Mouse (Mus musculus): ENCODE measurements around the gene Chd3. TPM values are rescaled to one million over a fixed set of nuclear protein-coding genes. Genes with fewer than 3 reads are reported as not detected.

The Chd3 gene
- total and polyA plus RNA-seq, 3 experiments = 71.0 to 92.8 (median 83.4) TPM

DNA sequence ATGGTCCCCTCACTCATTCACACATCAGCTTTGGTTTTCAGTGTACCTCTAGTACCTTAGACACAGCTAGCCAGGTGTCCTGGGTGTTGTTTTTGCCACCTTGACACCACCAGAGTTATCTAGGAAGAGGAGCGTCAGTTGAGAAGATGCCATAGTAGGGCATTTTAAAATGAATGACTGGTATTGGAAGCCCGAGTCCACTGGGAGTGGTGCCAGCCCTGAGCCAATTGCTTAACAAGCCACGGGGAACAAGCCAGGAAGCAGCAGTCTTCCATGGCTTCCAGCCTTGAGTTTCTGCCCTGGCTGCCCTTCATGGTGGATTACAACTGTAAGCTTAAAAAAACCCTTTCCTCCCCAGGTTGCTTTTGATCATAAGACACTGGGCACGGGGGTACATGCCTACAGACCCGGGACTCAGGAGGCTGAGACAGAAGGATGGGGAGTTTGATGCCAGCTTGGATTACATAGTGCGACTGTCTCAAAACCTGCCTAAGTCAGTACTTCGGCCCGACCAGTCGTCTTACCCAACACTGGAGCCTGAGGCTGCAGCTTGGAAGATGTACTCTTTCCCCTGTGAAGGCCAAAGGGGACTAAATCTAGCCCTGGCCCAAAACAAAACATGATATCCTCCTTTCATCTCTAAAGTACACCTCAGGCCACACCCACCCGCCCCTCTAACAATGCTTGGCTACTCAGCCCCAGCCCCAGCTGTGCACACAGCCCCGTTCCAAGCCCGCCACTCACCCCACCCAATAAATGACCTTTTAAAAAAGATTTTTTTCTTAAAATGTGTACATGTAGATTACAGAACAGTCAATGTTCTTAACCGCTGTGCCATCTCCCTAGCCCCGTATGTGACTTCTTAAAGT is 20.6 kb upstream of the Chd3 start:
- DNase-seq = peak; percentile 90

DNA sequence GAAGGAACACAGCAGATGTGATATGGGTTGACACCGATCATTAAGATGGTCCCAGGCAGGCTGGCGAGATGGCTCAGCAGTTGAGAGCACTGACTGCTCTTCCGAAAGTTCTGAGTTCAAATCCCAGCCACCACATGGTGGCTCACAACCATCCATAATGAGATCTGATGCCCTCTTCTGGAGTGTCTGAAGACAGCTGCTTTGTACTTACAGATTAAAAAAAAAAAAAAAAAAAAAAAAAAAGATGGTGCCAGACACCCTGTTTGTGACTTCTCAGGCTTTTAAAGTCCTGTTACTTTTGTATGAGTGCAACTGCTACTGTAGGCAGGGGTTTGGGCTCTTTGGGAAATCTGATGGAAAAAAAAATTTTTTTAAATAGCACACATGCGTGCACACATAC is 19.5 kb upstream of the Chd3 start:
- DNase-seq = no peak

DNA sequence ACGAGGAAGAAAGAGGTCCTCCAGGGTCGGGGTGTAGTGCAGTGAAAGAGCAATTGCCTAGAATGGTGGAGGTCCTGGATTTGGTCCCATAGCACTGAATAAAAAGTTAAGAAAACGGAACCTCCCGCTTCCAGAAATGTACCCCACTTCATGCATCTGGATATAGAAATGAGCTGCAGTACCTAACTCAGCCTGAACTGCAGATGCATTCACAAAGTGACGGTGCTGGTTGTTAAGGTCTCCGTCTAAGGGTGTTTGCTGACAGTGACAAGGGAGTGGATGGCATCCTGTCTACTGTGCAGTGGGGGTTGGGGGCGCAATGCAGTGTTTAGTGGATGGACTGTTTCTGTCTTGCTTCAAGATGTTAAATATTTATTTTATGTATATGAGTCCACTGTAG is 17.6 kb upstream of the Chd3 start:
- DNase-seq = no peak

DNA sequence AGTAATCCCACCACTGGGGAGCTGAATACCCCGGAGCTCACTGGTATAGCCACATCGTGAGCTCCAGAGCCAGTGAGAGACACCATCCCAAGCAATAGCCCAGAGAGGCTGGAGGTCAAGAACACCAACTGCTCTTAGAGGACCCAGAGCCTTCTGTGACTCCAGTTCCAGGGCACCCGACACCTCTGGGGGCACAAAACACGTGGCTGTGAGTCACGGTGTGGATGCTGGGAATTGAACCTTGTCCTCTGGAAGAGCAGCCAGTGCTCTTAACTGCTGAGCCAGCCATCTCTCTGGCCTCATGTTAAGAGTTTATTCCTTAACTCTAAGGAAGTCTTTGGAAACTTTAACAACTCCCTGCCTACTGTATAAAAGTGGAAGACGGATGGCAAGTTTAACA is 15.8 kb upstream of the Chd3 start:
- DNase-seq = no peak

DNA sequence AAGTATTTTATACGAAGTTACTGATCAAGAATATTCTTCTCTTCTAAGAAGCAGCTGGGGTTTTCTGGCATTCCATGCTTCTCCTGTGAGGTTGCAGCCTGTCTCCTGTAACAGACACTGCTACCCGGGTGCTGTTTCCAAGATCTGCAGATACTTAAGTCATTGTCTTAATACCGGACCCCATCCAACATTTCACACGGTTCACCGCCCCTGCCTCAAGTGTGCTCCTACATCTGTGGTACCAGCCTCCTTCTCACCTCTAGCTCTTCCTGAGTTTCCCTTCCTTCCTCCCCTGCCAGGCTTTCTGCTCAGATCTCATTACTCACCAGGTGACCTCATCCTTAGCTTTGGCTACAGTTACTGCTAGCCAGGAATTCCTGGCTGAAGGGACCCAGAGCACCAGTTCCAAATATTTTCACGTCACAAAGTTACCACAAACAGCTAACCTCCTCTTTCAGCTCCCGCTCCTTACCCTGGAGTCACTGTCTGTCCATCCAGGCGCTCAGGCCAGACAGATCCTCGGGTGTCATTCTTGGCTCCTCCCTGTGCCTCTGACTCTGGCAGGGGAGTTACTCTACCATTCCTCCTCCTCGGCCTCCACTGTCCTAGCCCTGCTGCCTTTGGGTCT is 13.4 kb upstream of the Chd3 start:
- DNase-seq = peak; percentile 51

DNA sequence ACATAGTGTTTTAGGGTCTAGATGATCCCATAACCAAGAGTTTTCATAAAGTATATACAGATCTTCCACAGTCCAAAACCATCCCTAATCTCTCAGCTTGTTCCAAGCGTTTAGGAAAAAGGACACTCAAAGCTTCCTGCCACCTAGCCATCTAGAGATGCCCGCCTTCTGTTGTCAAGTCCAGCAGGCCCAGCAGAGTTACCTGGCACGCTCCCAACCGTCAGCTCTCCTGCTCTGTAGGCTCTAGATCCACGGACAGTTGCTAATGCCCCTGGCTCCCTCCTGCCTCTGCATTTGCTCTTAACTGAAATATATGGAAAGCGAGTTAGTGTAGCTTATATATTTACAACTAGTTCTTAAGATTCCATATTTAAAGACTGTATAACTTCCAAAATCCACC is 12.2 kb upstream of the Chd3 start:
- DNase-seq = no peak

DNA sequence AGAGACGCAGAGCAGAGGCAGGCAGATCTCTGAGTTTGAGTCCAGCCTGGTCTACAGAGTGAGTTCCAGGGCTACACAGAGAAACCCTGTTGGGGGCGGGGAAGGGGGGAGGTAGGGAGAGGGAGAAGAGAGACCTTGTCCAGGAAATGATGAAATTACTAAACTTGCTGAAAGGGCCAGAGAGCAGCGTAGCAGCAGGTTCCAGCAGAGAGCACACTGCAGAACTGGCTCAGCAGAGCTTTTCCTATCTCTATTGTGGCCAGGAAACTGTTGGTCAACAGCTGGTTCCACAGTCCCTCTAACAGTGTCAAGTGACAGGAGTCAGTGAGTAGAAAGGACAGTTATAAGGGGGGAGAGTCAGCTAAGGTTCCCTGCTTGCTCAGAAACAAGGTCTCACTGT is 10.4 kb upstream of the Chd3 start:
- DNase-seq = no peak

DNA sequence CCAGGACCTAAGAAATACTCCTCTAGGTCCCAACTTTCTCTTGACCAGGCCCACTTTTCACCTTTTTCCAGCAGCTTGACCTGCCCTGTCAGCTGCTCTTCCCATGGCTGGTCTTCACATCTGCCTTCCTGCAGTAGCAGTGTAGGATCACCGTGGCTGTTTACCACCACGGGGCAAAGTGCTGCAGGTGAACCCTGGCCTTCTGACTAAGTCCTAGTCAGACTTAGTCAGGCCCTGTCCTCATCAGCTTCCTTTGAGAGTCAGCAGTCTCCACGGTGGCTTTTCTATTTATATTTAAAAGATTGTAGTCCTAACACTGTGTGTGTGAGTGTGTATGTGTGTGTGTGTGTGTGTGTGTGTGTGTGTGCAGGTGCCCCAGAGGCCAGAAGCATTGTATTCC is 8.6 kb upstream of the Chd3 start:
- DNase-seq = no peak

DNA sequence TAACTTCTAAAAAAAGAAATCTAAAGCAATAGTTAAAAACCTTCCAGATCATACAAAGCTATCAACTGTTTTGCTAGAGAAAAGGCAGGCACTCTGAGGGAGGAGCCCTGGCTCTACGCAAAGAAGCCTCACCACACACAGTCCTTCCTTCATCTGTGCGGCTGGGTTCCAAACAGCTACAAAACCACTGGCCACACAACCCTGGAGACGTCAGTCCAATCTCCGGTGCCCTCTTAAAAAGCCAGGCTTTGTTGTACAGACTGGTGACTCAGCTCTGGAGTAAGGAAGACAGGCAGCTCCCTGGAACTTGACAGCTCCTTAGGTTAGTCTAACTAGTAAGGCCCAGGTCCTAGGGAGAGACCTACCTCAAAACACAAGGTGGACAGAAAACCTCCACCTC is 6.4 kb upstream of the Chd3 start:
- no peak for DNase-seq

DNA sequence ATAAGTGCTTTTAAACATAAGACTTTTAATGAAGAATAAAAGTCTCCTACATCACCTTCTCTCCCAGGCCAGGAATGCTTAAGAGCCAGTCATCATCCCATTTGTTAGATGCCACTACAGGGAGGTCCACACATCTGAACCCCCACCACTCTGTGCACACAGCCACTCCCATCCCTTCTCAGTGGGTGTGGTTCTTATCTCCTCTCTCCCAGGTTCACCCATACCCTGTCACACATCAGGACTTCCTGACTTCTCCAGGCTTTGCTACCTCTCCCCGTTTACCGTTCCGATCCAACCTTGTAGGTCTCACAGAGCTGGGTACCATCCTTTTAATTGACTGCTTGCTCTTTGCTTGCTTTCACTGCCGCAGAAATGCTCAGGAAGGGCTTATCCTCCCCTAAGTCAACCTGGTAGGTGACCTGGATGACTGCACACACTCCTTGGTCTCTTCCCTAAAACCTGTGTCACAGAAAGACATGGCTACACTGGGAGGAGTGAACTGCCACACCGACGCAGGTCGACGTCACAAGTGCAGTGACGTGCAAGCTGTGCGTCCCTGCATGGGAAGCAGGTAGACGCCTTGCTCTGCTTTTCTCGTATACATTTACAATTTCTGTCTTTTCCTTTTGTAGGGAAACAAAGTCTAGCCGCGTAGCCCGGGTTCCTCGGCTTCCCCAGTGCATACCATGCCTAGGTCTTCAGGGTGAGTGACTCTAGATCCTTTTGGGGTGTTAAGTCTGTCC is 4.2 kb upstream of the Chd3 start:
- DNase-seq = no peak

DNA sequence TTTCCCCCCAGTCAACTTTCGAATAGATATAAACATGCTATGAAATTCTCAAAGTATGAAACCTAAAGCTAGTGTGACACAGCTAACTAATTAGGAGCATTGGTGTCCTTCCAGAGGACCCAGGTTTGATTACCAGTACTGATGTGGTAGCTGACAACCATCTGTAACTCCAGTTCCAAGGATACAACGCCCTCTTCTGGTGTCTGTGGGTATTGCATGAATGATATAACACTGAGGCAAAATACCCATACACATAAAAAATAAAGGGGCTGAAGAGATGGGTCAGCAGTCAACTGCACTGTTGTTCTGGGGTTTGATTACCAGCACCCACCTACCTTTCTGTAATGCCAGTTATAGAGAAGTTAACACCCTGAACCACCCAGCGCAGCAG is 3.6 kb upstream of the Chd3 start:
- DNase-seq = no peak

DNA sequence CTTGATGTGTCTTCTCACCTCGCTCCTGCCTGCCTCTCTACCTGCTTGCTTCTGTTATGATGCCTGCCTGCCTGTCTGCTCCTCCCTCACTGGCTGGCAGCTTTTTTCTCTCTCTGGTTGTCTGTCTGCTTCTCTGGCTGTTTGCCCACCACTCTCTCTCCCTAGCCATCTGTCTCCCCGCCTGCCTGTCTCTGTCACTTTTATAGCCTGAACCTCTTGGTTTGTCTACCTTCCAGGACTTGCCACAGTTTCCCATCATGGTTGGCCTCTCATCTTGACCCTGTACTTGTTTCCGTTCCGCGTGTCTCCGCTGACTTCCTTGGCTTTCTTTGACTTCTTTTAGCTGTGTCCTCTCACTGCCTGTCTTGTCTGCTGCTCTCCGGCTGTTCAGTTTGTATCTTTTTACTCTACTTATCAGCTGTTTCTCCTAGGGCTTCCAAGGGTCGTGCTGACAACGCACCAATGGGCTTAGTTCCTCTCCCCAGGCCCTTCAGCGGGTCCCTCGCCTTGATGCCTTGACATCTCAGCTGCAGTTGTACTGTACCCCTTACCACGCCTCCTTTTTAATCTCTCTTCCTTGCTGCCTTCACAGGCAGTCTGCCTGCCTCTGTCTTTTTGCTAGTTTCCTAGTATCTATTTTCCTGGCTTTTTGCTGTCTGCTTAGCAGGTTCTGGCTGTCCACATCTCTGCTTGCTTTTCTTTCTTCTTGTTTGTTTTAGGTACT is 3.0 kb upstream of the Chd3 start:
- DNase-seq = peak; percentile 22

DNA sequence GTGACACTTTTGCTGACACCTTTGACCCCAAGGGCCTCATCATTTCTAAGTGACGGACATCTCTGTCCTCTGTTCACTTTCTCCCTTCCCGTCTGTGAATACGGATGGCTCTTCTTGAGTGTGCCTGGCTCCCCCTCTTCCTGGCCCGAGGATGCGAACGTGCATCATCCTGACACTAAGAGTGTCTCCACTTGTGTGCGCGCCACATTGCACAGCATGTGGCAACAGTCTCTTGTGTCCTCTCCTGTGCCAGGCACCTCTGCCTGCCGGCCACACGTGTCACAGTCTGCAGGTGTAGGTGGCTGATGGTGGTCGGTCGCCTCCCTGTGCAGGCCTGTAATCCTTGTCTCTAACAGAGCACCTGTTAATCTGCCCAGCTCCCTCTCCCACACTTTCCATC is 2.4 kb upstream of the Chd3 start:
- no peak for DNase-seq

DNA sequence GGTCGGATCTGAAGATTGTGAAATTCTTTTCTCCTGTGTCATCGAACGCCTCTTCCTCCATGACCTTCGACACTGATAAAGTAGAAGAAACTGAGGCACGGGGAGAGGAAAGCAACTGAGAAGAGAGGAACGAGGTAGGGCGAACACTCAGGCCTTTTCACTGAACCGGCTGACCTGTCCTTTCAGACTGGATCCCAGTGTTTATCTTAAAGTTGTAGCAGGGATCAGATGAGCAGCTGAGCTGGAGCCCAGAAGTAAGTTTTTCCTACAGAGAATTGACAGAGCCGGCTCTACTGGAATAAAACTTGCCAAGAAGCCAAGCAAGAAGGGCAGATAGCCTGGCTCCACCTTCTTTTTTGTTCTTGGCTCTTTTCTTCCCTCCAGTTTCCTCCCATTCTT is 1.6 kb upstream of the Chd3 start:
- DNase-seq = peak; percentile 16

DNA sequence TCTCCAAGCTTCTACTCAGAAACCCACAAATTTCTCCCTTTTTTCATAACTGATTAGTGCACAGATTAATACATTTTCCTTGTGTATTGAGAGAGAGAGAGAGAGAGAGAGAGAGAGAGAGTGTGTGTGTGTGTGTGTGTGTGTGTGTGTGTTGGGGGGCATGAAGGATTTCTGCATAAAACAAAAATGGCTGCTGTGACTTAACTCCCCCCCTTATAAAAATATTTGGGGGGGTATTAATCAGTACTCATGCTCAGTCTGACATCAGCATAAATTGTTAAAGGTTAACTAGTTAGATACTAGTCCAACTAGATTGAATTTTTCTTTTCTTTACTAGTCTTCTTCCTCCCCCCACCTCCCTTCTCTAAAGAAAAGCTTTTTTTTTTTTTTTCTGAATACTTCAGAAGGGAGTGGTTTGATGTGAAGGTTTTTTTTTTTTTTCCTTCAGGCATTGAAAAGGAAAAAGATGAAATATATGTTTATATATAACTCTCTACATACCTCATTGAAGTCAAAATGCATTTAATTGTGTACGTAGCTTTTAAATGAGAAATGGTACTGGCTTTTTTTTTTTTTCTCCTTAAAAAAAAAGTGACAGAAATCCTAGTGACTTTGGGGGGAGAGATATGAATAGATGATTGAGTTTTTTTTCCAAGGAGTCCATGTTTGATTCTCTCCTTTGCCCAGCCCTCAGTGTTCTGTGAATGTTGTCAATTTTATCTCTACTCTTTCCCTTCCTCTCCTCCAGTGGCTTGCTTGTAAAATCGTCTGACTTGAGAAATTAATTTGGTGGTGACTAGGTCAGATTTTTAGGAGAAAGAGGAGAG is 997 bp upstream of the Chd3 start:
- no peak for DNase-seq

DNA sequence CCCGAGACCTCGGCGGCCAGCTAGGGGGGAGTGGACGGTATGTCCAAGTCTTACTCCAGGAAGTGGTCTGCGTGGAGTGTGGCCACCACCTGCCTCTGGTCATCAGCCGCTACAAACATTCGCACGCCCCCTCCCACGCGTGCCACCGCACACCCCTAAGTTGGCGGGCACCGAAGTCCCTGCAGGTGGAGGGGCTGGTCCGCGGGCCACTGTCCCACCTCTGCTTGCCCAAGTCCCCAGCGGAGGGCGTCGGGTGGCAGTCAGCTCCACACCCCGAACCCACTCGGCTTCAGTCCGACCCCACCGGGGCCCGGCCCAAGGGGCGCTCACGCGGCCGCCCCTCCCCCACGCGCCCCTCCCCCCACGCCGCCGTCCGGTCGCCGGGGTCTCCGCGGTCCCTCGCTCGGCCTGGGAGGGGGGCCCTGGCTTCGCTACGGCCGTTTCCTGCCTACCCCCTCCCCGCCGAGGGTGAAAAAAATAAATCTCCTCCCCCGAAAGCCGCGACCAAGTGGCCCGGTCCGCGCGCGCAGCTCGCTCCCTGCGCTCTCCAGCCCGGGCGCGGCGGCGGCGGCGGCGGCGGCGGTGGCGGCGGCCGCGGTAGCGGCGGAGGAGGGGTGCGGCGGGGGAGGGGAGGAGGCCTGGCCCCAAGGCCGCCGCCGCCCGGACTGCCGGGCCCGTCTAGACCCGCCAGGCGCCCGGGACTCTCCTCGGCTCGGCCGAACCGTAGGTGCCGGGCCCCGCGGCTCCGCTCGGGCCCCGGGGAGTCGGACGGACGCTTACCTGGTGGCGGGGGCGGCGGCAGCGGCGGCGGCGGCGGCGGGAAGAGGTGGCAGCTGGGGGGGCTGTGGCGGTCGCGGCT is 621 bp downstream of the Chd3 start:
- peak; percentile 73 for DNase-seq

DNA sequence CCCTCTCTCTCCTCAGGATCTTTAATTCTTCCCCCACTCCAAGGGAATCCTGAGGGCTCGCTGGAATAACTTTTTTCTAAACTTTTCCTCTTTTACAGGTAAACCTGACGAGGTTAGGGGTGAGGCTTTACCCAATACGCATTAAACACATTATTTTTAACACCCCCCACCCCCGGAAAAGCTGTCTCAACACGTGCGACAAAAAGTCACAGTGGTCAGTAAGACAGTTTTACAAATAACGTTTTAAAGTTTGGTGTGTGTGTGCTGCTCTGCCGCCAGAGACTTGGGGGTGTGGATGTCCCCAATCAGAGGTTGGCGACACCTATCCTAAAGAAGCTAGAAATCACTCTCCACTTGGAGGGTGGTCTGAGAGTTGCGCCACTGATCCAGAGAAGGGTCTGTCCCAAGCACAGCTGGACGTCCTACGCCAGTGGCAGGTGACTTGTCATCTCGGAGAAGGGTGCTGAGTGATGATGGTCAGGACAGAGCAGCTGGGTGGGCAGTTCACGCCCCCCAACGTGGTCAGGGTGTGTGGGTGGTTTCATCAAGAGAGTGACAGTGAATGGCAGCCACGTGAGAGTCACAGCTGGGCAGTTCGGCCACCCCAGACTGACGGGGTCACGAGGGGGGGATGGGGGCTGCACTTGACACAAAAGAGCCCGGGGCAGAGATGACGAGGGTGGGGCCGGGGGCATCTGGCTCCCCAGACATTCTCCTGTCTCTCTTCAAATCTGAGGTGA is 1.4 kb downstream of the Chd3 start:
- DNase-seq = peak; percentile 61

DNA sequence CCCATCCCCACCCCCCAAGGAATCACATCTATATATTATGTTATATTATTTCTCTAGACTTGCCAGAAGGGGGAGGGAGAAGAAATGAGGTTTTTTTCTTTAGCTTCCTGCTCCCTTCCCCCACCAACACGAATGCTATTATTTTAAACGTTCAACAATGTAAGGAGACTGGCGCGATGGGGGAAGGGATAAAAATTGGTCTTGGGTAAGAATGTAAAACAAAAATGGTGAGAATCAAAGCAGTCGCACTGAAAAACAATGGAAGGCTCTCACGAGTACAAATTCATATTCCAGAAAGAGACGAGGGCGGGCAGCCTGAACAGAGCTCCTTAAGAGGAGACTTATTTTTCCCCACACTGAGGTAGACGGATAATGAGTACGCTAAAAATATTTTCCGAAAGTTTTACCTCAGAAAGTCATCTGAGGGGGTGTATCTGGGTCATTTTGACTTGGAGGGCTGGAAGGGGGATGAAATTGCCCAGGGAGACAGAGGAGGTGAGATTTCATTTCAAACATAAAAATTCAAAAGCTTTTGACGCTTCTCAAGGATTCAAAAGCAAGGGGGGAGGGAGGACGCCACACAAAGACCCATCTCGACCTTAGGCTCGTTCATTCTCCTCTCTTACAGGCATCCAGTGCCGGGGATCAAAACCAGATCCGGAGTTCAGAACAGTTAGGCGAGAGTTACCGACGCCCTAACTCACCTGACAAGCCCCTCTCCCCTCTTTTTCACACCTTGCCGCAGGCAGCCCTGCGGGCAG is 2.2 kb downstream of the Chd3 start:
- peak; percentile 50 for DNase-seq
